Comparison of ENCODE assay signal across 8 mouse cellular contexts in the genomic region with DNA sequence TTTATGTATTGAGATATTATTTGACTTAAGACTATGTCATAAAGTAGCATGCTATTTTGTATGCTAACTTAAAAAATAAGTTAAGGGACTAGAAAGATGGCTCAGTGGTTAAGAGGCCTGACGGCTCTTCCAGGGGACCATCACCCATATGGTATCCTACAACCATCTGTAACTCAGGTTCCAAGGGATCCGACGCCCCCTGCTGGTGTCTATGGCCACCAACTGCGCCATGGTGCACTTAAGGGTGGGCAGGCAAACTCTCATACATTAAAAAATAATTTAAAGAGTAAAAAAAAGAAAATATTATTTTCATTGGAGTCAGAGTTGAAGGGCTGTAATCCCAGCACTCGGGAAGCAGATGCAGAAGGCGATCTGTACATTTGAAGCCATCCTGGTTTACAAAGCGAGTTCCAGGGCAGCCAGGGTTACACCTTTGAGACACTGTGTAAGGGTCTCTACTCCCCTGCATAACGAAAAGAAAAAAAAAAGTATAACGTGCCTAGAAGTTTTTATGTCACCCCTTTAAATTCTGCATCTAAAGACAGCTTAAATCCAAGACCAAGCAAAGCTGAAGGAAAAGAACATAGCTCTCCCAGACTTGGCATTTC. TPM values are rescaled to one million over a fixed set of nuclear protein-coding genes. Genes with fewer than 3 reads are reported as not detected.
DNase-seq lines count a peak whose midpoint lies in the region; ATAC-seq and TF ChIP-seq lines count a peak whose summit lies in the region.

No protein-coding gene starts in this region.

- peak; percentile 38 to 44 for DNase-seq in cerebellum, adult 2 months
- DNase-seq in cerebellum, adult 11 months, result no peak
- DNase-seq in urinary bladder, postnatal 4 days (ENCODE audit: low spot score in 2 of 2), result peak; percentile 15 to 57
- DNase-seq in urinary bladder, postnatal 10 days (ENCODE audit: low spot score), result no peak
- DNase-seq in hindbrain, postnatal 0 days (ENCODE audit: low spot score), result no peak
- peak; percentile 46 for DNase-seq in midbrain, embryonic 10.5 days (ENCODE audit: low spot score)
- DNase-seq in layer of hippocampus, adult 18-20 months (ENCODE audit: low spot score in 2 of 2), result no peak

- no peaks in the 10 kb centered on the region for H3K9me3 ChIP-seq in hindbrain, postnatal 0 days (ENCODE audit: low read length)
- H3K9me3 ChIP-seq in midbrain, embryonic 10.5 days (replicated peaks), result no peaks in the 10 kb centered on the region

- H3K4me1 ChIP-seq in cerebellum, adult 2 months (ENCODE audit: control insufficient read depth, insufficient read depth, low read length), result peaks cover 13% of the 10 kb centered on the region
- H3K4me1 ChIP-seq in hindbrain, postnatal 0 days (ENCODE audit: insufficient read depth, low read length), result no peaks in the 10 kb centered on the region
- peaks cover 26% of the 10 kb centered on the region for H3K4me1 ChIP-seq in midbrain, embryonic 10.5 days

- no peak overlapping the region for H3K27ac ChIP-seq in cerebellum, adult 2 months (ENCODE audit: insufficient read depth, low read length)
- no peak overlapping the region for H3K27ac ChIP-seq in hindbrain, postnatal 0 days
- H3K27ac ChIP-seq in midbrain, embryonic 10.5 days (replicated peaks), result no peak overlapping the region

- no peaks in the 10 kb centered on the region for H3K36me3 ChIP-seq in hindbrain, postnatal 0 days (ENCODE audit: insufficient read depth, low read length)
- no peaks in the 10 kb centered on the region for H3K36me3 ChIP-seq in midbrain, embryonic 10.5 days

- peak; percentile 22; the same call in 1 of the 2 replicates for ATAC-seq in hindbrain, postnatal 0 days
- no peak for ATAC-seq in monocyte, adult 5-6 weeks (replicated peaks; ENCODE audit: insufficient number of reproducible peaks, low FRiP score, low TSS enrichment, poor library complexity, severe bottlenecking)

- WGBS in cerebellum, adult 2 months, result 17% methylated on average over 9 of the region's 9 CpGs
- WGBS in hindbrain, postnatal 0 days, result 19% methylated on average over 9 of the region's 9 CpGs
- WGBS in midbrain, embryonic 10.5 days, result 16% methylated on average over 9 of the region's 9 CpGs

- peak overlapping the region; percentile 95 for H3K4me2 ChIP-seq in hindbrain, postnatal 0 days (ENCODE audit: low read depth, low read length)

- no peaks in the 10 kb centered on the region for H3K27me3 ChIP-seq in cerebellum, adult 2 months (ENCODE audit: control insufficient read depth, insufficient read depth, low read length)
- no peaks in the 10 kb centered on the region for H3K27me3 ChIP-seq in hindbrain, postnatal 0 days (ENCODE audit: insufficient read depth, low read length)
- no peaks in the 10 kb centered on the region for H3K27me3 ChIP-seq in midbrain, embryonic 10.5 days (ENCODE audit: low read depth, poor library complexity, severe bottlenecking)

- TF ChIP-seq POLR2A in cerebellum, adult 2 months (IDR thresholded peaks at IDR 0.05; ENCODE audit: borderline replicate concordance, insufficient read depth, low read length), result no peak

- H3K9ac ChIP-seq in hindbrain, postnatal 0 days (replicated peaks; ENCODE audit: low read length), result no peak overlapping the region

- peak overlapping the region; percentile 61 for H3K4me3 ChIP-seq in cerebellum, adult 2 months (replicated peaks; ENCODE audit: insufficient read depth, low read depth, low read length)
- peak overlapping the region; percentile 71 for H3K4me3 ChIP-seq in hindbrain, postnatal 0 days (ENCODE audit: low read length)
- H3K4me3 ChIP-seq in midbrain, embryonic 10.5 days, result peak overlapping the region; percentile 63

- TF ChIP-seq CTCF in cerebellum, adult 2 months (IDR thresholded peaks at IDR 0.05; ENCODE audit: borderline replicate concordance, insufficient read depth, low read depth, low read length), result no peak
- peak; percentile 39; the same call in 1 of the 2 replicates for TF ChIP-seq CTCF in hindbrain, postnatal 0 days (IDR thresholded peaks at IDR 0.05; ENCODE audit: low read depth)

RNA-seq across cellular contexts. Expression of gene Mocs1, which starts 0.4 kb away (rescaled TPM):
- polyA plus RNA-seq in cerebellum, adult 2 months (2012; rRNA removed), result 14.4 and 17.0 TPM in 2 replicates
- 13.6 and 18.4 TPM in 2 replicates for total RNA-seq in hindbrain, postnatal 0 days (2014; rRNA removed)
- polyA plus RNA-seq in hindbrain, postnatal 0 days (2015; fragmentation: Nextera tagmentation; extraction: Ambion mirVana), result 4.4 and 4.7 TPM in 2 replicates
- polyA plus RNA-seq in midbrain, embryonic 10.5 days (2016; fragmentation: Nextera tagmentation; extraction: Ambion mirVana), result 4.9 and 5.2 TPM in 2 replicates
- 10 to 100 TPM; 14.1 to 15.6 TPM for total RNA-seq in layer of hippocampus, adult 18-20 months (2021)
- total RNA-seq in monocyte, adult 5-6 weeks (2017), result 15.6 to 19.8 TPM (median 19.3 TPM) in 3 replicates

Comparison
In these comparisons a context has a peak if more than half of its experiments do, and no peak if none do; other contexts are left out.
1. DNase-seq: peak in cerebellum, adult 2 months (2 of 2), urinary bladder, postnatal 4 days (2 of 2) and midbrain, embryonic 10.5 days (single experiment); none in cerebellum, adult 11 months (single experiment), urinary bladder, postnatal 10 days (single experiment), hindbrain, postnatal 0 days (single experiment) and layer of hippocampus, adult 18-20 months (0 of 2).
2. Peak in every context shown above with its lines, with median percentiles within 50 percentile points of each other: H3K4me3 ChIP-seq.